Mouse (Mus musculus) heart, embryonic 11.5 days (tissue): ENCODE data around the gene Letmd1. TPM values are rescaled to one million over a fixed set of nuclear protein-coding genes. Genes with fewer than 3 reads are reported as not detected.
"Not testable (repeated sequence)": the region's sequence is repeated elsewhere in the genome, so short reads cannot be mapped to it uniquely, and the experiment has no call there.

ENCODE experiments used
- ATAC-seq: fragments of 200-750 bp; cut with Nextera tagmentation; replicated peaks from 2 replicates; pipeline ENCODE4 v1.8.0; 2017; ENCODE audit warnings: moderate library complexity; ENCODE audit not compliant: insufficient number of reproducible peaks, low FRiP score, low TSS enrichment
- H3K27ac ChIP-seq: fragments of 300-500 bp; sonication (generic); 2 replicates; pipeline ENCODE4 v1.5.1; 2014; ENCODE audit warnings: mild to moderate bottlenecking, low read depth, low read length
- H3K27me3 ChIP-seq: fragments of 300-500 bp; sonication (generic); 2 replicates; pipeline ENCODE4 v1.6.1; 2014; ENCODE audit warnings: mild to moderate bottlenecking, low read length, mixed read lengths; ENCODE audit not compliant: control insufficient read depth, insufficient read depth
- H3K36me3 ChIP-seq: fragments of 300-500 bp; sonication (generic); 2 replicates; pipeline ENCODE4 v1.6.1; 2014; ENCODE audit warnings: mild to moderate bottlenecking, low read length, moderate library complexity, mixed read lengths; ENCODE audit not compliant: control insufficient read depth, insufficient read depth
- H3K4me1 ChIP-seq: fragments of 300-500 bp; sonication (generic); 2 replicates; pipeline ENCODE4 v1.6.1; 2014; ENCODE audit warnings: low read length; ENCODE audit not compliant: control insufficient read depth, insufficient read depth
- H3K4me2 ChIP-seq: fragments of 300-500 bp; sonication (generic); 2 replicates; pipeline ENCODE4 v1.6.1; 2014; ENCODE audit warnings: mild to moderate bottlenecking, moderate library complexity
- H3K4me3 ChIP-seq: fragments of 300-500 bp; sonication (generic); 2 replicates; pipeline ENCODE4 v1.5.1; 2014; ENCODE audit warnings: low read depth, low read length
- H3K9ac ChIP-seq: fragments of 300-500 bp; sonication (generic); 2 replicates; pipeline ENCODE4 v1.6.1; 2014; ENCODE audit warnings: mild to moderate bottlenecking, low read depth, low read length, moderate library complexity
- H3K9me3 ChIP-seq: fragments of 300-500 bp; sonication (generic); replicated peaks from 2 replicates; pipeline ENCODE4 v1.6.1; 2016; ENCODE audit warnings: low read length; ENCODE audit not compliant: control insufficient read depth
- WGBS: fragments of 180-500 bp; shearing (Covaris S2); extraction: QIAGEN DNeasy Blood & Tissue Kit; methylation state at CpG from one replicate; pipeline ENCODE4 v1.1.7; 2014; ENCODE audit not compliant: insufficient replicate concordance; 5-methylcytosine and 5-hydroxymethylcytosine counted together
- polyA plus RNA-seq: library from polyadenylated mRNA; unstranded; fragments of >200 nt; fragmentation: Nextera tagmentation; extraction: Ambion mirVana; gene quantifications from 2 replicates; pipeline ENCODE4 v1.2.1, GENCODE M21; 2014

Letmd1 gene
- polyA plus RNA-seq, 1 experiment from 2014 or later = 19.3 TPM

DNA sequence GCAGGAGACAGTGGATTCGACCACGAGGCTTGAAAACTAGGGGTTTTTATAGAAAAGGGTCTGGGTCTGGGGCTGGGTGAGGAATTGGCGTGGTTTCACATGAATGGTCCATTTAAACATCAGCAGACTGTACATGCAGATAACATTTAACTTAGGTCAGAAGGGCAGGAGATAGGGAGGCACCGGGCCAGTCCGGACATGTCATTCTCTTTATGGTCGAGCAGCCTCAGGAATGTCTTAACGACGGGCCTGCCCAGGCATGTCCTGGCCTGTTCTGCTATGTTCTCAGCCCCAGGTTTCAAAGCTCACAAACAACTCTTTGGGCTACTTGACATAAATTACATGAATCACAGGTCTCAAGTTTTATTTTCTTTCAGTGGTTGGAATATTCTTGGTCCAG is 30.7 kb downstream of the Letmd1 start:
- not testable (repeated sequence) for H3K9me3 ChIP-seq, H3K27me3 ChIP-seq, H3K36me3 ChIP-seq, H3K4me2 ChIP-seq, ATAC-seq, H3K4me3 ChIP-seq, H3K4me1 ChIP-seq, H3K27ac ChIP-seq, H3K9ac ChIP-seq
- 74% methylated on average over 8 of the region's 8 CpGs for WGBS

DNA sequence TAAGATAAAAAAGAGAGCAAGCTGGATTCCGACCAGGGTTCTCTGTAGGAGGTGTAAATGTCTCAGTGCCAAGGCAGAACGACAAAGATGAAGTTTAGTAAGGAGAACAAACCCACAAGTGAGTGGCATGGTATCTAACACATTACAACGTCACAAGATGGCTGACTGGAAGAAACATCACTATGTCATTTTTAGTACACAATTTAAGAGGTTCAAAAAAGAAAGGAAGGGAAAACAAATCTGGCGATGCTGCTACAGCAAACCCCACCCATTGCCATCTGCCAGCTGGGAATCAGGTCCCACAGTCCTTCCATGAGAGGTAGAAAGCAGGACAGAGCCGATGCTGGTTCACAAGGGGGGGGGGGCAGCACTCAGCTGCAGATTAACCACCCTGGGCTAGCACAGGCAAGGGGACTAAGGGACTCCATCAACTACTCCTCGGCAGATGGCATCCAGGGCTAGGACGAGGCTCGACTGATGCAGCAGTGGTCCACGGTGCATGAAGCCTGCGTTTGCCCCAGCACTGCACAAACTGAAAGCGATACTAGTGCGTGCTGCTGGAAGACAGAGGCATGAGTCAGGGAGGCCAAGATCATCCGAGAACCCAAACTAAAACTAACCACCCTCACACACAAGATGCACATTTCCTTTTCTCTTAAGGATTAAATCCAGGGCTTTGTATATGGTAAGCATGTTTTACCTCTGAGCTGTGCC is 39.8 kb downstream of the Letmd1 start:
- Histone ChIP-seq H3K4me3 (no peak overlapping the region), H3K4me2 (no peak overlapping the region), H3K4me1 (no peaks in the 10 kb centered on the region; the same call in 1 of the 2 replicates), H3K9ac (no peak overlapping the region), H3K27me3 (no peaks in the 10 kb centered on the region), H3K9me3 (no peaks in the 10 kb centered on the region), H3K27ac (no peak overlapping the region), H3K36me3 (peaks cover 29% of the 10 kb centered on the region)
- WGBS = 88% methylated on average over 13 of the region's 13 CpGs
- no peak for ATAC-seq

DNA sequence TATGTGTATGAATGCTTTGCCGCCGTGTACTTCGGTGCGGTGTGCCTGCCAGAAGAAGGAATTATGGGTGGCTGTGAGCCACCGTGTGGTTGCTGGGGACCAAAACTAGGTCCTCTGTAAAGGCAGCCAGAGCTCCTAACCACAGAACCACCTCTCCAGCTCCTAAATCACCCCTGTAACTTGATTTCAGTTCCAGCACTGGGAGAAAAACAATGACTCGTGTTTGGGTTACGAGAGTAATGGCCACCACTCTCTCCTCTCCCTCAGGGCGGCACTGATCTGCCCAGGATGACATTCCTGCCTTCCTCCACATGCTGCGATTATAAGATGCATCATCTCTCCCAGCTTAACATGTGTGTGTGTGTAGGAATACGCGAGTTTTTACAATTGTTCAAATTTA is 41.2 kb downstream of the Letmd1 start:
- Histone ChIP-seq H3K36me3 (peaks cover 28% of the 10 kb centered on the region), H3K4me1 (no peaks in the 10 kb centered on the region), H3K4me3 (no peak overlapping the region), H3K27ac (no peak overlapping the region), H3K9ac (no peak overlapping the region), H3K27me3 (no peaks in the 10 kb centered on the region), H3K4me2 (no peak overlapping the region), H3K9me3 (no peaks in the 10 kb centered on the region)
- WGBS = 90% methylated on average over 11 of the region's 11 CpGs
- ATAC-seq = no peak

DNA sequence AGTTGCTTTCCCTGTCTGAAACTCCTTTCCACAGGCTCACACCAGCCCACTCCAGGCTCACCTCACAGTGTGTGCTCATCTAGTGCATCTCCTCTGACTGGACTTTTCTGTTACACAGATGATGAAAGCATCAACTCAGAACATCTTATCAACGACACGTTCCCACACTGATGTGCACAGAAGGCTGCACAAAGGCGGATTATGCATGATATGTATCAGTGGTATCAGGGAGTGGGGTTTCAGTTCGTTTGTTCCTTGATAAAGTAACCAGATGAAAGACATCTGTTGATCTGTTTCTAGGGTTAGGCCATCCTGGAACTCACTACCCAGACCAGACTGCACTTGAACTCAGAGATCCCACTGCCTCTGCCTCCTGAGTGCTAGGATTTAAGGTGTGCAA is 44.6 kb downstream of the Letmd1 start:
- Histone ChIP-seq H3K36me3 (peaks cover 18% of the 10 kb centered on the region), H3K9me3 (no peaks in the 10 kb centered on the region), H3K4me3 (no peak overlapping the region), H3K4me1 (no peaks in the 10 kb centered on the region), H3K4me2 (no peak overlapping the region), H3K27ac (no peak overlapping the region), H3K27me3 (no peaks in the 10 kb centered on the region), H3K9ac (no peak overlapping the region)
- 63% methylated on average over 4 of the region's 4 CpGs for WGBS
- no peak for ATAC-seq

DNA sequence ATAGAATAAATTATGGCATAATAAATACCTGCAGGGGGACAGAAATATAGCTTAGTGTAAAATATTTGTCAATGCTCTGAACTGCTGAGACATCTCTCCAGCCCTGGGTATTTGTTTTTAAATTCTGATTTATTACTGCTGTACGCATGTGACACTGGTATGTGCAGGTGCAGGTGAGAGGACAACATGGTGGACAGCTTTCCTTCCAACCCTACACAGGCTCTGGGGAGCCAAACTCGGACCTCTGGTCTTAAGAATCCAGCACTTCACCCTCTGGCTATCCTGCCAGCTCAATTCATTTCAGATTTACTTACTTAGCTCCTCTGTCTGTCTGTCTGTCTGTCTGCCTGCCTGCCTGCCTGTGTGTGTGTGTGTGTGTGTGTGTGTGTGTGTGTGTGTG is 46.3 kb downstream of the Letmd1 start:
- peaks cover 19% of the 10 kb centered on the region for H3K36me3 ChIP-seq
- H3K9ac ChIP-seq = no peak overlapping the region
- no peak overlapping the region for H3K4me2 ChIP-seq
- no peak overlapping the region for H3K27ac ChIP-seq
- H3K4me3 ChIP-seq = no peak overlapping the region
- no peaks in the 10 kb centered on the region for H3K27me3 ChIP-seq
- H3K9me3 ChIP-seq = no peaks in the 10 kb centered on the region
- H3K4me1 ChIP-seq = no peaks in the 10 kb centered on the region
- WGBS = 73% methylated on average over 2 of the region's 2 CpGs
- ATAC-seq = no peak

DNA sequence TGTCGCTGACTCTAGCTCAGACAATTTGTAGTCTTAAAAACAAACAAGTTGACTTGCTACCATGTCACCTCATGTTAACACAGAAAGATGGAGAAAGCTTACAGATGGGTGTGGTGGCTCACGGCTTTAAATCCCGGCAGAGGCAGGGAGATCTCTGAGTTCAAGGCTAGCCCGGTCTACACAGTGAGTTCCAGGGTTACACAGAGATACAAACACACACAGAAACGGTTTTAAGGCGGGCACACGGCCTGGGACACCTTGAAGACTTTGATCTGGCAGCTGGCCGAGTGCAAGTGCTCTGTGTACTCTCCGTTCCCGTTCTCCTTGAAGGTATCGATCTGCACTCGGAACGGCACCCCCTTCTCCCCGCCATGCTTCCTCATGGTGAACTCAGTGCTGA is 51.5 kb downstream of the Letmd1 start:
- Histone ChIP-seq H3K36me3 (peaks cover 4% of the 10 kb centered on the region), H3K4me3 (no peak overlapping the region), H3K9ac (no peak overlapping the region), H3K9me3 (no peaks in the 10 kb centered on the region), H3K4me1 (no peaks in the 10 kb centered on the region), H3K27me3 (no peaks in the 10 kb centered on the region), H3K4me2 (no peak overlapping the region), H3K27ac (no peak overlapping the region)
- ATAC-seq = no peak
- 91% methylated on average over 14 of the region's 14 CpGs for WGBS

DNA sequence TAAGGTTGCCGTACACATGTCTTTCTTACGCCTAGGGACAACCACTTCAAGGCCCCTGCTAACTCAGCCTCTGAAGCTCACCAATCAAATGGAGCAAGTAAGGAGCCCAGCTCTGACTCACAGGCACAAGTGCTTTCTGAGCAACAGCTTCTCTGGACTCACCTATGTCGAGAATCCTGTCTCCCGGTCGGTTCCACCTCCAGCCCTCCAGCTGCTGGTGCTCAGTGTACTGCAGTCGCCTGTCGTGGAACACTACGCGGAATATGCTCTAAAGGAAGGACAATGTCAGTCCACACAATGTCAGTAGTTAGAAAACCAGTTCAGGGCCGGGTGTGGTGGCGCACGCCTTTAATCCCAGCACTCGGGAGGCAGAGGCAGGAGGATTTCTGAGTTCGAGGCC is 56.6 kb downstream of the Letmd1 start:
- no peaks in the 10 kb centered on the region for H3K9me3 ChIP-seq
- H3K4me2 ChIP-seq = no peak overlapping the region
- no peak overlapping the region for H3K4me3 ChIP-seq
- H3K36me3 ChIP-seq = peaks cover under 1% of the 10 kb centered on the region; the same call in 1 of the 2 replicates
- no peak overlapping the region for H3K9ac ChIP-seq
- no peak for ATAC-seq
- no peaks in the 10 kb centered on the region for H3K4me1 ChIP-seq
- H3K27ac ChIP-seq = no peak overlapping the region
- no peaks in the 10 kb centered on the region for H3K27me3 ChIP-seq
- 94% methylated on average over 14 of the region's 14 CpGs for WGBS

DNA sequence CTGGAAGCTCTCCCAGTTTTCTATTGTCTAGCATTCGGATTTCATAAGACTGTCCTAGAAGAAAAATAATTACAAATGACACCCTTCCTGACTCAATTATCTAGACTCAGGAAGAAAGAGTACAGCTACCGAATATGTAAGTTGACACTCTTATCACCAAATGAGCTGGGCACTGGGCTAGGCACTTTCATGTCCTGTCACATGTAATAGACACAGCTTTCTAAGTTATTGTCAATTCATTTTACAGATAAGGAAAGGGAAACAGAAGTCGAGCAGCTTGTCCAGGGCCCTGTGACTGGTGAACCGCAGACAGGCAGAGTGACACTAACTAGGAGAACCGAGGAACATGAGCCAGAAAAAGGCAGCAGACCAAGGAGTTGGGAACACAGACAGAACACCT is 59.1 kb downstream of the Letmd1 start:
- WGBS = 48% methylated on average over 5 of the region's 5 CpGs
- H3K36me3 ChIP-seq = no peaks in the 10 kb centered on the region; the same call in 1 of the 2 replicates
- no peak overlapping the region for H3K4me2 ChIP-seq
- no peak for ATAC-seq
- H3K9me3 ChIP-seq = no peaks in the 10 kb centered on the region
- H3K4me3 ChIP-seq = no peak overlapping the region
- H3K9ac ChIP-seq = no peak overlapping the region
- no peaks in the 10 kb centered on the region for H3K4me1 ChIP-seq
- no peak overlapping the region for H3K27ac ChIP-seq
- H3K27me3 ChIP-seq = no peaks in the 10 kb centered on the region
